Mouse (Mus musculus): ENCODE measurements around the gene Xrcc6. TPM values are rescaled to one million over a fixed set of nuclear protein-coding genes. Genes with fewer than 3 reads are reported as not detected.

Xrcc6 gene
- polyA plus RNA-seq, 2 experiments, result 22.1 to 52.9 TPM

- WGBS (ENCODE audit: insufficient replicate concordance), result 43% methylated on average over 1 of the region's 1 CpGs
- Histone ChIP-seq H3K27ac (no peak overlapping the region), H3K36me3 (replicated peaks; ENCODE audit: control insufficient read depth, insufficient read depth, low read depth) (no peaks in the 10 kb centered on the region), H3K9me3 (ENCODE audit: control insufficient read depth, low read length) (no peaks in the 10 kb centered on the region), H3K4me1 (replicated peaks; ENCODE audit: control insufficient read depth in 2 of 2, insufficient read depth in 2 of 2, low read length in 1 of 2) (peaks cover 0 to 2% of the 10 kb centered on the region in 2 experiments; a peak in 2 of 4 replicates), H3K9ac (replicated peaks) (no peak overlapping the region), H3K4me2 (ENCODE audit: low read depth) (no peak overlapping the region), H3K4me3 (ENCODE audit: insufficient read depth in 1 of 2, low read depth in 2 of 2, low read length in 2 of 2) (no peak overlapping the region), H3K27me3 (ENCODE audit: control insufficient read depth, insufficient read depth, low read length) (no peaks in the 10 kb centered on the region)
- ATAC-seq (ENCODE audit: insufficient read depth) (no peak), DNase-seq (ENCODE audit: low read depth in 3 of 3, low spot score in 3 of 3) (no peak)
- TF ChIP-seq EP300 (IDR thresholded peaks at IDR 0.05; ENCODE audit: low read depth) (no peak), CTCF (IDR thresholded peaks at IDR 0.05; ENCODE audit: low read depth) (no peak)
Measured at GRCm38 (mm10) chr15:81982173-81982572, 5.5 kb upstream of the Xrcc6 start.

- Histone ChIP-seq H3K4me2 (ENCODE audit: low read depth) (no peak overlapping the region), H3K27ac (no peak overlapping the region), H3K27me3 (ENCODE audit: control insufficient read depth, insufficient read depth, low read length) (no peaks in the 10 kb centered on the region), H3K36me3 (replicated peaks; ENCODE audit: control insufficient read depth, insufficient read depth, low read depth) (no peaks in the 10 kb centered on the region), H3K9ac (replicated peaks) (no peak overlapping the region), H3K9me3 (ENCODE audit: control insufficient read depth, low read length) (no peaks in the 10 kb centered on the region), H3K4me1 (replicated peaks; ENCODE audit: control insufficient read depth in 2 of 2, insufficient read depth in 2 of 2, low read length in 1 of 2) (peaks cover 7 to 12% of the 10 kb centered on the region in 2 experiments), H3K4me3 (ENCODE audit: insufficient read depth in 1 of 2, low read depth in 2 of 2, low read length in 2 of 2) (no peak overlapping the region)
- no peak for ATAC-seq (ENCODE audit: insufficient read depth)
- no peak for DNase-seq (ENCODE audit: low read depth in 3 of 3, low spot score in 3 of 3)
- TF ChIP-seq EP300 (IDR thresholded peaks at IDR 0.05; ENCODE audit: low read depth) (no peak), CTCF (IDR thresholded peaks at IDR 0.05; ENCODE audit: low read depth) (no peak)
- 65% methylated on average over 2 of the region's 2 CpGs for WGBS (ENCODE audit: insufficient replicate concordance)
Measured at GRCm38 (mm10) chr15:81985267-81986161, 2.1 kb upstream of the Xrcc6 start.

- H3K27me3 ChIP-seq (ENCODE audit: control insufficient read depth, insufficient read depth, low read length), result no peaks in the 10 kb centered on the region
- H3K9ac ChIP-seq (replicated peaks), result peak overlapping the region; percentile 49
- peak overlapping the region; percentile 75 for H3K27ac ChIP-seq
- H3K9me3 ChIP-seq (ENCODE audit: control insufficient read depth, low read length), result no peaks in the 10 kb centered on the region
- no peaks in the 10 kb centered on the region; the same call in 1 of the 2 replicates for H3K36me3 ChIP-seq (replicated peaks; ENCODE audit: control insufficient read depth, insufficient read depth, low read depth)
- H3K4me1 ChIP-seq (replicated peaks; ENCODE audit: control insufficient read depth in 2 of 2, insufficient read depth in 2 of 2, low read length in 1 of 2), result peaks cover 14 to 23% of the 10 kb centered on the region in 2 experiments
- DNase-seq (ENCODE audit: low read depth in 3 of 3, low spot score in 3 of 3) (peak; percentile 73 to 83 (median 73)), ATAC-seq (ENCODE audit: insufficient read depth) (peak; percentile 46; the same call in 1 of the 2 replicates)
- WGBS (ENCODE audit: insufficient replicate concordance), result 56% methylated on average over 11 of the region's 11 CpGs
- H3K4me3 ChIP-seq (ENCODE audit: insufficient read depth in 1 of 2, low read depth in 2 of 2, low read length in 2 of 2), result peak overlapping the region; percentile 21 to 30; a peak in 1 of 4 replicates
- H3K4me2 ChIP-seq (ENCODE audit: low read depth), result peak overlapping the region; percentile 60
- TF ChIP-seq CTCF (IDR thresholded peaks at IDR 0.05; ENCODE audit: low read depth) (peak; percentile 94), EP300 (IDR thresholded peaks at IDR 0.05; ENCODE audit: low read depth) (no peak)
Measured at GRCm38 (mm10) chr15:81989371-81990062, 1.9 kb downstream of the Xrcc6 start.

GRCm38 (mm10) chr15:81990549-81990948, 2.9 kb downstream of the Xrcc6 start:
- Histone ChIP-seq H3K36me3 (replicated peaks; ENCODE audit: control insufficient read depth, insufficient read depth, low read depth) (no peaks in the 10 kb centered on the region; the same call in 1 of the 2 replicates), H3K27me3 (ENCODE audit: control insufficient read depth, insufficient read depth, low read length) (no peaks in the 10 kb centered on the region), H3K9me3 (ENCODE audit: control insufficient read depth, low read length) (no peaks in the 10 kb centered on the region), H3K4me2 (ENCODE audit: low read depth) (peak overlapping the region; percentile 60), H3K27ac (peak overlapping the region; percentile 75), H3K4me3 (ENCODE audit: insufficient read depth in 1 of 2, low read depth in 2 of 2, low read length in 2 of 2) (peak overlapping the region; percentile 23 to 30; a peak in 2 of 4 replicates), H3K4me1 (replicated peaks; ENCODE audit: control insufficient read depth in 2 of 2, insufficient read depth in 2 of 2, low read length in 1 of 2) (peaks cover 14 to 21% of the 10 kb centered on the region in 2 experiments), H3K9ac (replicated peaks) (peak overlapping the region; percentile 49)
- ATAC-seq (ENCODE audit: insufficient read depth) (peak; percentile 97), DNase-seq (ENCODE audit: low read depth in 3 of 3, low spot score in 3 of 3) (peak; percentile 76 to 80 (median 77))
- no peak for TF ChIP-seq CTCF (IDR thresholded peaks at IDR 0.05; ENCODE audit: low read depth)
- peak; percentile 65 for TF ChIP-seq EP300 (IDR thresholded peaks at IDR 0.05; ENCODE audit: low read depth)
- WGBS (ENCODE audit: insufficient replicate concordance), result 15% methylated on average over 7 of the region's 7 CpGs

GRCm38 (mm10) chr15:81993992-81994391, 6.4 kb downstream of the Xrcc6 start:
- no peak overlapping the region for H3K27ac ChIP-seq
- DNase-seq (ENCODE audit: low read depth in 3 of 3, low spot score in 3 of 3) (no peak), ATAC-seq (ENCODE audit: insufficient read depth) (no peak)
- no peak overlapping the region for H3K4me3 ChIP-seq (ENCODE audit: insufficient read depth in 1 of 2, low read depth in 2 of 2, low read length in 2 of 2)
- H3K4me2 ChIP-seq (ENCODE audit: low read depth), result no peak overlapping the region
- H3K9ac ChIP-seq (replicated peaks), result no peak overlapping the region
- no peaks in the 10 kb centered on the region; the same call in 1 of the 2 replicates for H3K36me3 ChIP-seq (replicated peaks; ENCODE audit: control insufficient read depth, insufficient read depth, low read depth)
- no peaks in the 10 kb centered on the region for H3K9me3 ChIP-seq (ENCODE audit: control insufficient read depth, low read length)
- no peak for TF ChIP-seq CTCF (IDR thresholded peaks at IDR 0.05; ENCODE audit: low read depth)
- no peak for TF ChIP-seq EP300 (IDR thresholded peaks at IDR 0.05; ENCODE audit: low read depth)
- 79% methylated on average over 6 of the region's 6 CpGs for WGBS (ENCODE audit: insufficient replicate concordance)
- H3K27me3 ChIP-seq (ENCODE audit: control insufficient read depth, insufficient read depth, low read length), result no peaks in the 10 kb centered on the region
- H3K4me1 ChIP-seq (replicated peaks; ENCODE audit: control insufficient read depth in 2 of 2, insufficient read depth in 2 of 2, low read length in 1 of 2), result peaks cover 14 to 21% of the 10 kb centered on the region in 2 experiments

All from liver, embryonic 14.5 days (tissue).